Mouse (Mus musculus): ENCODE data around the gene 9330182L06Rik.

The 9330182L06Rik gene

GRCm38 (mm10) chr5:9265586-9266279, at the start of gene 9330182L06Rik:
Gene 9330182L06Rik, plus strand, starts transcription at chr5:9266118.
- peak; percentile 39 for DNase-seq (ENCODE audit: low spot score)

- DNase-seq (ENCODE audit: low spot score), result no peak
Measured at GRCm38 (mm10) chr5:9227456-9228008, 38.4 kb upstream of the 9330182L06Rik start.

GRCm38 (mm10) chr5:9264361-9264760, 1.6 kb upstream of the 9330182L06Rik start:
- DNase-seq (ENCODE audit: low spot score), result no peak

GRCm38 (mm10) chr5:9266280-9266923, 484 bp downstream of the 9330182L06Rik start:
- peak; percentile 4 for DNase-seq (ENCODE audit: low spot score)

- DNase-seq (ENCODE audit: low spot score), result no peak
Measured at GRCm38 (mm10) chr5:9269666-9270065, 3.7 kb downstream of the 9330182L06Rik start.

GRCm38 (mm10) chr5:9272976-9273375, 7.1 kb downstream of the 9330182L06Rik start:
- no peak for DNase-seq (ENCODE audit: low spot score)

- DNase-seq (ENCODE audit: low spot score), result no peak
Measured at GRCm38 (mm10) chr5:9295777-9296549, 30.0 kb downstream of the 9330182L06Rik start.

- no peak for DNase-seq (ENCODE audit: low spot score)
Measured at GRCm38 (mm10) chr5:9296550-9296928, 30.6 kb downstream of the 9330182L06Rik start.

GRCm38 (mm10) chr5:9326863-9327262, 60.9 kb downstream of the 9330182L06Rik start:
- no peak for DNase-seq (ENCODE audit: low spot score)

- no peak for DNase-seq (ENCODE audit: low spot score)
Measured at GRCm38 (mm10) chr5:9327528-9327927, 61.6 kb downstream of the 9330182L06Rik start.

- no peak for DNase-seq (ENCODE audit: low spot score)
Measured at GRCm38 (mm10) chr5:9338756-9339510, 73.0 kb downstream of the 9330182L06Rik start.

GRCm38 (mm10) chr5:9339511-9340173, 73.7 kb downstream of the 9330182L06Rik start:
- no peak for DNase-seq (ENCODE audit: low spot score)

- no peak for DNase-seq (ENCODE audit: low spot score)
Measured at GRCm38 (mm10) chr5:9344581-9344980, 78.7 kb downstream of the 9330182L06Rik start.

GRCm38 (mm10) chr5:9345038-9345617, 79.2 kb downstream of the 9330182L06Rik start:
- DNase-seq (ENCODE audit: low spot score), result no peak

GRCm38 (mm10) chr5:9345625-9346024, 79.7 kb downstream of the 9330182L06Rik start:
- DNase-seq (ENCODE audit: low spot score), result no peak

GRCm38 (mm10) chr5:9346510-9346909, 80.6 kb downstream of the 9330182L06Rik start:
- no peak for DNase-seq (ENCODE audit: low spot score)

GRCm38 (mm10) chr5:9352163-9352562, 86.2 kb downstream of the 9330182L06Rik start:
- DNase-seq (ENCODE audit: low spot score), result no peak

GRCm38 (mm10) chr5:9352646-9353045, 86.7 kb downstream of the 9330182L06Rik start:
- no peak for DNase-seq (ENCODE audit: low spot score)

- DNase-seq (ENCODE audit: low spot score), result no peak
Measured at GRCm38 (mm10) chr5:9354257-9354656, 88.3 kb downstream of the 9330182L06Rik start.

- DNase-seq (ENCODE audit: low spot score), result no peak
Measured at GRCm38 (mm10) chr5:9358076-9358475, 92.2 kb downstream of the 9330182L06Rik start.

Measured in ovary, adult 18-20 months (tissue).